Mouse (Mus musculus) 416B (cell line): ENCODE measurements around the gene Ipo9.

Source experiments
- DNase-seq: peaks from one replicate; pipeline ENCODE4 v3.0.0; 2011; ENCODE audit warnings: low read depth

Gene Ipo9

GRCm38 (mm10) chr1:135429901-135430668 is at the start of gene Ipo9:
Gene Ipo9, minus strand, starts transcription at chr1:135430499.
- peak; percentile 89 for DNase-seq

GRCm38 (mm10) chr1:135475571-135475895 is 45.2 kb upstream of the Ipo9 start:
- no peak for DNase-seq

DNA sequence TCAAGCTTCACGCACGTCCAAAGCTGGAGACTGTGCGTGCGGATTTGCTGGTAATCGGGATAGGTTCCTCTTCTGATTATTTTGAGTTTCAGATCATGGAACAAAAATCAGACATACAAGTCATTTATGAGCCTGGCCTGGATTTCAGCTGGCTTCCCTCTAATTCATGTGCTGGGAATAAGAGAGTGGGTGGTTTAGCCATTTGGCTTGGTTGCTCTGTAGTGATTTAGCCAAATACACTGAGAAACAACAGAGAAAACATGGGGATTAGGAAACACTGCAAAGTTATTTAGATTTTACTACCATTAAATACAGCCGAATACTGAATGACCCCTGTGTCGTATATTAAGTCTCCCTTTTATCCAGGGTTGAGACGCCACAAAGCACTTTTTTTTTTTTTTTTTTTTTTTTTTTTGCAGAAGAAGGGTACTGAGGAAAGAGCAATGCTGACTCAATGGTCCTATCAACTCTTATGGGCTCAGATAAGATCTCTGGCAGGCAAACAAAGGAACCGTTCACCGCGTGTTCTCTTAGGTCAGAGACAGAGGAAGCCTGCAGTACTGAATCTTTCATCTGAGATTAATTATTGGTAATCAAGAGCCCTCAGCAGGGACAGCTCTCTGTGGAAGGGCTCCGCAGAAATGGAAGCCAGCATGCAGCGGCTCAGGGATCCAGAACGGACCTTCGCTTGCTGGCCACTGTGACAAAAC is 44.7 kb upstream of the Ipo9 start:
- DNase-seq = peak; percentile 52

- no peak for DNase-seq
Observed at GRCm38 (mm10) chr1:135472536-135472935, 42.2 kb upstream of the Ipo9 start.

GRCm38 (mm10) chr1:135471742-135472141 is 41.4 kb upstream of the Ipo9 start:
- DNase-seq = peak; percentile 73

GRCm38 (mm10) chr1:135470546-135470945 is 40.2 kb upstream of the Ipo9 start:
- no peak for DNase-seq

- no peak for DNase-seq
Observed at GRCm38 (mm10) chr1:135467462-135467861, 37.2 kb upstream of the Ipo9 start.

- peak; percentile 77 for DNase-seq
Observed at GRCm38 (mm10) chr1:135466935-135467334, 36.6 kb upstream of the Ipo9 start.

DNA sequence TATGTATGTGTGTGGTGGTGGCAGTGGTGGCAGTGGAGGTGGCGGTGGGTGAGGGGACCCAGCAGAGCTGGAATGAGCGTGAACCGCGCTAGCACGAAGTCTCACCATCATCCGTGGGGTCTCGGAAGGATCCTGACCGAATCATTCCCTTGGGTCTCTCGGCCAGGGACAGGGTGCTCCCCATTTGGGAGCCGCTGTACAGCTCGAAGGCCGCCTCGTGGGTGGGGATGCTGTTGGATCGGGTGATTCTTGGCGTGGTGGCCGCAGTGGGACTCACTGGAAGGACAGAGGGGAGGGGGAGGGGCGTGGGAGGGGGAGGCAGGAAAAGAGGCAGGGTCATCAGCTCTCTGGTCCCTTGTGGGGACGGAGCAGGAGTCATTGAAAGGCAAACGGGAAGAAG is 35.4 kb upstream of the Ipo9 start:
- DNase-seq = no peak

GRCm38 (mm10) chr1:135462736-135463135 is 32.4 kb upstream of the Ipo9 start:
- DNase-seq = no peak

- DNase-seq = no peak
Observed at GRCm38 (mm10) chr1:135462304-135462703, 32.0 kb upstream of the Ipo9 start.

GRCm38 (mm10) chr1:135461097-135461730 is 30.9 kb upstream of the Ipo9 start:
- no peak for DNase-seq

GRCm38 (mm10) chr1:135460521-135460920 is 30.2 kb upstream of the Ipo9 start:
- DNase-seq = no peak

DNA sequence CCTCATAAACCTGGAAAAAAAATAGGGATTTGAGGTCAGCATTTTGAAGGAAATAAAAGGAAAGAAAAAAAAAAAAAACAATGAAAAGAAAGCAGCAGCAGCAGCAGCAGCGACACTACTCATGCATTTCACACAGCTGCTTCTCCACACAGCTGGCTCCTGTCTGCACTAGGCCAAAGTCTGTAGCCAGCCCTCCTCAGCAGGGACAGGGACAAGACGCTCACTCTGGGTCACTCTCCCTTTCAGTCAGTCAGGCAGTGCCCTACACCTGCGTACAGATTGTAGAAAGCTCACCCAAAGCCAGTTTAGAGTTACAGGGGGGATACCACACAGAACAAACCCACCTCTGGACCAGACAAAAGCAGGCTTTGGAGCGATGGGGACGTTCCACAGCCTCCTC is 27.6 kb upstream of the Ipo9 start:
- DNase-seq = no peak

DNA sequence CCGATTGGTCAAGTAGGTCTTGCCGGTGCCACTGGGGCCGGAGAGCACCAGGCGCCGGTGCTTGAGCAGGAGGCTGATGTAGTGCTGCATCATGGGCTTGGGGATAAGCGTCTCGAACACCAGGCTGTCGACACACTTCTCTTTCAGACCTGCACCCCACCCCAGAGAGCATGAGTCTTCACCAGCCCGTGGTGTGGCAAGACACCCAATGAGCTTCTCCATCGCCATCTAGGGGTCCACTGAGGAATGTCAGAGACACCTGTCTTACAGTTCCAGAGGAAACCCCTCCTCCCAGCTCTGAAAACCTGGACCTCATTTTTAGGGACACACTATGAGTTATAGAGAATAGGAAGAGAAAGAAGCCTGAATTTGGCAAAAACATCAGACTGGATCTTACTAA is 22.0 kb upstream of the Ipo9 start:
- peak; percentile 60 for DNase-seq

GRCm38 (mm10) chr1:135451419-135451818 is 21.1 kb upstream of the Ipo9 start:
- DNase-seq = no peak

DNA sequence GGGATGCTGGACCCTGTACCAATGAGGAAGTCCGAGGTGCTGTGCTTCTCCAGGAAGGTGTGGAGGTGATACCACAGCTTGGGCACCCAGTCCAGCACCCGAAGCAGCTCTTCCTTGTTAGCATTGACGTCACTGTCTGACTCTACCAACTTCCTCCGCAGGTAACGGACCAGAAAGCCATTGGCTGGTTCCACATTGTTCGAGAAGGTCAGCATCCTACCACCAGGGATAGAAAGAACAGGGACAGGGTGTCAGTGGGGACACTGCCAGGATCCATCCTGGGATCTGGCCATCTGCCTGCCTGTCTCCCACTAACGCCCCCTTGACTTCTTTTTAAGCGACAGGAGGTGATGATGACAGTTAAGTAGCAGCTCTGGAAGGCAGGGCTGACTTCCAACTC is 19.6 kb upstream of the Ipo9 start:
- no peak for DNase-seq

DNA sequence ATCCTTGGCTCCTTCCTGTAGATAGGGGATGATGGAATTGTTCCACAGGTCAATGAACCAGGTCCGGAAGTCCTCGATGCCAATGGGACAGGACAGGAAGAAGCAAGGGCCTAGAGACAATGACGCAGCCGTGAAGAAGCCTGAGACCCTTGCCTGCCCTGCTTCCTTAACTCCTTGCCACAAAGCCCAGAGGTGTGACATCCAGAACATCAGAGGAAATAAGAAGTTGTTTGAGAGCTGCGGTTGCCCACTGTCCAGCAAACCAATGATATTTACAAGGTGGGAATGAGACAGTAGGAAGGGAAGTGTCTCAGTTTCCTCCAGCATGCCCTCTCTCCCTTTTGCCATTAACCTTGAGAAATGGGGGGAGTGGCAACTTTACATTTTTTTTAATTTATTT is 18.6 kb upstream of the Ipo9 start:
- no peak for DNase-seq

GRCm38 (mm10) chr1:135443506-135443905 is 13.2 kb upstream of the Ipo9 start:
- no peak for DNase-seq

- DNase-seq = no peak
Observed at GRCm38 (mm10) chr1:135441861-135442260, 11.6 kb upstream of the Ipo9 start.

- DNase-seq = no peak
Observed at GRCm38 (mm10) chr1:135440986-135441385, 10.7 kb upstream of the Ipo9 start.

GRCm38 (mm10) chr1:135438801-135439200 is 8.5 kb upstream of the Ipo9 start:
- DNase-seq = no peak

- DNase-seq = no peak
Observed at GRCm38 (mm10) chr1:135435823-135436222, 5.5 kb upstream of the Ipo9 start.
